In genomic region chr19:57083183-57083555, GRCm38 (mm10) we compare ENCODE assay signal across 28 mouse cellular contexts.
A peak's percentile ranks its signal among the peaks of the same experiment; 100 is the strongest.
DNase-seq lines count a peak whose midpoint lies in the region; ATAC-seq lines count a peak whose summit lies in the region.
"Had no signal": no experiment of that assay in that cellular context is flagged by ENCODE, and none has a peak within 500 bp of the region (broad histone marks: within the 10 kb centered on the region; RNA-seq: fewer than 3 reads in every experiment).

No protein-coding gene starts in this region.

- no peaks in the 10 kb centered on the region for H3K27me3 ChIP-seq in kidney, embryonic 15.5 days
- no peaks in the 10 kb centered on the region for H3K27me3 ChIP-seq in embryonic facial prominence, embryonic 15.5 days
- H3K27me3 ChIP-seq in midbrain, embryonic 13.5 days = no peaks in the 10 kb centered on the region
- H3K27me3 ChIP-seq: embryonic facial prominence, embryonic 12.5 days; forebrain, embryonic 15.5 days; limb, embryonic 15.5 days; neural tube, embryonic 12.5 days had no signal

- 56% methylated on average over 10 of the region's 10 CpGs for WGBS in kidney, embryonic 15.5 days
- WGBS in embryonic facial prominence, embryonic 15.5 days = 57% methylated on average over 10 of the region's 10 CpGs
- WGBS in midbrain, embryonic 13.5 days = 74% methylated on average over 10 of the region's 10 CpGs

- no peak overlapping the region for H3K4me2 ChIP-seq in kidney, embryonic 15.5 days
- H3K4me2 ChIP-seq in embryonic facial prominence, embryonic 15.5 days (replicated peaks) = no peak overlapping the region
- H3K4me2 ChIP-seq in midbrain, embryonic 13.5 days (replicated peaks) = no peak overlapping the region
- H3K4me2 ChIP-seq: embryonic facial prominence, embryonic 12.5 days; forebrain, embryonic 15.5 days; limb, embryonic 15.5 days; neural tube, embryonic 12.5 days had no signal

- no peaks in the 10 kb centered on the region for H3K36me3 ChIP-seq in kidney, embryonic 15.5 days
- H3K36me3 ChIP-seq in embryonic facial prominence, embryonic 15.5 days = no peaks in the 10 kb centered on the region
- no peaks in the 10 kb centered on the region for H3K36me3 ChIP-seq in midbrain, embryonic 13.5 days
- H3K36me3 ChIP-seq: embryonic facial prominence, embryonic 12.5 days; forebrain, embryonic 10.5 days; forebrain, embryonic 15.5 days; limb, embryonic 10.5 days; neural tube, embryonic 12.5 days had no signal

- peaks cover 30% of the 10 kb centered on the region for H3K4me1 ChIP-seq in kidney, embryonic 15.5 days
- peaks cover 20% of the 10 kb centered on the region for H3K4me1 ChIP-seq in embryonic facial prominence, embryonic 15.5 days
- H3K4me1 ChIP-seq in midbrain, embryonic 13.5 days (replicated peaks) = peaks cover 13% of the 10 kb centered on the region

- no peak for DNase-seq in kidney, adult 18-20 months
- peak; percentile 56 for DNase-seq in NIH3T3 (ENCODE audit: low read depth)
- no peak for DNase-seq in urinary bladder, adult 18-20 months (ENCODE audit: low spot score in 2 of 2)
- no peak for DNase-seq in frontal cortex, postnatal 10 days (ENCODE audit: low spot score in 2 of 2)
- DNase-seq: adrenal gland, postnatal 14 days; heart, postnatal 14 days; kidney, postnatal 36 days; lung, adult 2 months; lung, postnatal 14 days; right cerebral cortex, postnatal 14 days; thymus, adult 18-20 months; thymus, postnatal 4 days had no signal

- no peak for ATAC-seq in kidney, embryonic 15.5 days (replicated peaks; ENCODE audit: low FRiP score)
- peak; percentile 12 for ATAC-seq in CD4-positive, CD25-positive, alpha-beta regulatory T cell, adult 4 months
- peak; percentile 27; the same call in 1 of the 2 replicates for ATAC-seq in embryonic facial prominence, embryonic 15.5 days (ENCODE audit: insufficient number of reproducible peaks, low FRiP score, low TSS enrichment, low read depth)
- no peak for ATAC-seq in midbrain, embryonic 13.5 days
- ATAC-seq: forebrain, embryonic 15.5 days; hindbrain, postnatal 0 days; intestine, postnatal 0 days had no signal

- no peak overlapping the region for H3K4me3 ChIP-seq in kidney, embryonic 15.5 days (replicated peaks)
- H3K4me3 ChIP-seq in embryonic facial prominence, embryonic 15.5 days (replicated peaks) = no peak overlapping the region
- H3K4me3 ChIP-seq in midbrain, embryonic 13.5 days (replicated peaks) = no peak overlapping the region
- H3K4me3 ChIP-seq: embryonic facial prominence, embryonic 12.5 days; forebrain, embryonic 10.5 days; forebrain, embryonic 15.5 days; limb, embryonic 10.5 days; limb, embryonic 15.5 days; midbrain, embryonic 10.5 days; myocyte; neural tube, embryonic 12.5 days had no signal

- H3K9me3 ChIP-seq in kidney, embryonic 15.5 days (replicated peaks) = no peaks in the 10 kb centered on the region
- H3K9me3 ChIP-seq in embryonic facial prominence, embryonic 15.5 days (replicated peaks) = no peaks in the 10 kb centered on the region
- H3K9me3 ChIP-seq in midbrain, embryonic 13.5 days = no peaks in the 10 kb centered on the region
- H3K9me3 ChIP-seq: limb, embryonic 10.5 days; limb, embryonic 15.5 days had no signal

- 0 out of 2 replicates have a peak overlapping the region, but pooled peaks have one; percentile 13 for H3K27ac ChIP-seq in kidney, embryonic 15.5 days
- no peak overlapping the region for H3K27ac ChIP-seq in embryonic facial prominence, embryonic 15.5 days (replicated peaks)
- no peak overlapping the region for H3K27ac ChIP-seq in midbrain, embryonic 13.5 days
- H3K27ac ChIP-seq: embryonic facial prominence, embryonic 12.5 days; forebrain, embryonic 10.5 days; forebrain, embryonic 15.5 days; limb, embryonic 10.5 days; limb, embryonic 15.5 days; liver, embryonic 14.5 days; midbrain, embryonic 10.5 days; neural tube, embryonic 12.5 days; stomach, postnatal 0 days had no signal

- no peak overlapping the region for H3K9ac ChIP-seq in kidney, embryonic 15.5 days
- H3K9ac ChIP-seq in embryonic facial prominence, embryonic 15.5 days = no peak overlapping the region
- H3K9ac ChIP-seq in midbrain, embryonic 13.5 days (replicated peaks) = no peak overlapping the region
- H3K9ac ChIP-seq: embryonic facial prominence, embryonic 12.5 days; forebrain, embryonic 15.5 days; limb, embryonic 15.5 days; liver, embryonic 14.5 days; neural tube, embryonic 12.5 days had no signal

Comparison
In these comparisons a context has a peak if more than half of its experiments do, and no peak if none do; other contexts are left out.
1. ATAC-seq: peak in CD4-positive, CD25-positive, alpha-beta regulatory T cell, adult 4 months (single experiment) and embryonic facial prominence, embryonic 15.5 days (single experiment); none in kidney, embryonic 15.5 days (single experiment) and midbrain, embryonic 13.5 days (single experiment).